Mouse (Mus musculus): ENCODE measurements around the gene Ncdn. TPM values are rescaled to one million over a fixed set of nuclear protein-coding genes. Genes with fewer than 3 reads are reported as not detected.
A peak's percentile ranks its signal among the peaks of the same experiment; 100 is the strongest.

Ncdn gene
- total and polyA plus RNA-seq, 3 experiments = 10.3 to 89.1 (median 16.9) TPM

GRCm38 (mm10) chr4:126754736-126755374 lies 1.6 kb upstream of the Ncdn start:
- Histone ChIP-seq H3K4me1 (ENCODE audit: insufficient read depth, low read depth, low read length) (peaks cover 53% of the 10 kb centered on the region), H3K36me3 (replicated peaks) (peaks cover 54% of the 10 kb centered on the region), H3K9me3 (replicated peaks) (no peaks in the 10 kb centered on the region), H3K4me3 (ENCODE audit: low read depth, low read length) (no peak overlapping the region; the same call in 1 of the 2 replicates), H3K27me3 (ENCODE audit: insufficient read depth, low read length) (no peaks in the 10 kb centered on the region)
- ATAC-seq (ENCODE audit: extremely low read depth, insufficient number of reproducible peaks, low FRiP score, poor library complexity, severe bottlenecking) (no peak), DNase-seq (ENCODE audit: low spot score) (no peak)
- no peak for TF ChIP-seq TAL1 (conservative IDR thresholded peaks at IDR 0.05; ENCODE audit: low read depth, low read length)
- no peak for TF ChIP-seq GATA1 (IDR thresholded peaks at IDR 0.05; ENCODE audit: borderline replicate concordance, low read length)
- no peak for TF ChIP-seq POLR2AphosphoS5 (IDR thresholded peaks at IDR 0.05; ENCODE audit: insufficient replicate concordance, low read depth, low read length)
- TF ChIP-seq CTCF (IDR thresholded peaks at IDR 0.05; ENCODE audit: low read depth, low read length) = no peak
- TF ChIP-seq GATA2 (IDR thresholded peaks at IDR 0.05; ENCODE audit: borderline replicate concordance, low read depth, low read length) = no peak

GRCm38 (mm10) chr4:126754231-126754611 lies 983 bp upstream of the Ncdn start:
- DNase-seq (ENCODE audit: low spot score) (no peak), ATAC-seq (ENCODE audit: extremely low read depth, insufficient number of reproducible peaks, low FRiP score, poor library complexity, severe bottlenecking) (no peak)
- TF ChIP-seq POLR2AphosphoS5 (IDR thresholded peaks at IDR 0.05; ENCODE audit: insufficient replicate concordance, low read depth, low read length) (no peak), TAL1 (conservative IDR thresholded peaks at IDR 0.05; ENCODE audit: low read depth, low read length) (no peak), GATA1 (IDR thresholded peaks at IDR 0.05; ENCODE audit: borderline replicate concordance, low read length) (no peak), GATA2 (IDR thresholded peaks at IDR 0.05; ENCODE audit: borderline replicate concordance, low read depth, low read length) (no peak), CTCF (IDR thresholded peaks at IDR 0.05; ENCODE audit: low read depth, low read length) (no peak)

GRCm38 (mm10) chr4:126752608-126753141 lies 563 bp downstream of the Ncdn start:
- no peaks in the 10 kb centered on the region for H3K27me3 ChIP-seq (ENCODE audit: insufficient read depth, low read length)
- TF ChIP-seq TAL1 (conservative IDR thresholded peaks at IDR 0.05; ENCODE audit: low read depth, low read length) (no peak), CTCF (IDR thresholded peaks at IDR 0.05; ENCODE audit: low read depth, low read length) (no peak), GATA1 (IDR thresholded peaks at IDR 0.05; ENCODE audit: borderline replicate concordance, low read length) (no peak), GATA2 (IDR thresholded peaks at IDR 0.05; ENCODE audit: borderline replicate concordance, low read depth, low read length) (no peak), POLR2AphosphoS5 (IDR thresholded peaks at IDR 0.05; ENCODE audit: insufficient replicate concordance, low read depth, low read length) (no peak)
- ATAC-seq (ENCODE audit: extremely low read depth, insufficient number of reproducible peaks, low FRiP score, poor library complexity, severe bottlenecking) (no peak), DNase-seq (ENCODE audit: low spot score) (no peak)
- peaks cover 69% of the 10 kb centered on the region for H3K4me1 ChIP-seq (ENCODE audit: insufficient read depth, low read depth, low read length)
- no peaks in the 10 kb centered on the region for H3K9me3 ChIP-seq (replicated peaks)
- peaks cover 58% of the 10 kb centered on the region for H3K36me3 ChIP-seq (replicated peaks)
- H3K4me3 ChIP-seq (ENCODE audit: low read depth, low read length) = peak overlapping the region; percentile 93

More at GRCm38 (mm10) chr4:126754231-126754611, 983 bp upstream of the Ncdn start:
- peaks cover 55% of the 10 kb centered on the region for H3K36me3 ChIP-seq (replicated peaks)
- no peaks in the 10 kb centered on the region for H3K9me3 ChIP-seq (replicated peaks)
- H3K4me1 ChIP-seq (ENCODE audit: insufficient read depth, low read depth, low read length) = peaks cover 53% of the 10 kb centered on the region
- peak overlapping the region; percentile 93 for H3K4me3 ChIP-seq (ENCODE audit: low read depth, low read length)
- H3K27me3 ChIP-seq (ENCODE audit: insufficient read depth, low read length) = no peaks in the 10 kb centered on the region

- peaks cover 73% of the 10 kb centered on the region for H3K4me1 ChIP-seq (ENCODE audit: insufficient read depth, low read depth, low read length)
- peak overlapping the region; percentile 93 for H3K4me3 ChIP-seq (ENCODE audit: low read depth, low read length)
- H3K9me3 ChIP-seq (replicated peaks) = no peaks in the 10 kb centered on the region
- no peak for ATAC-seq (ENCODE audit: extremely low read depth, insufficient number of reproducible peaks, low FRiP score, poor library complexity, severe bottlenecking)
- no peak for TF ChIP-seq GATA1 (IDR thresholded peaks at IDR 0.05; ENCODE audit: borderline replicate concordance, low read length)
- TF ChIP-seq TAL1 (conservative IDR thresholded peaks at IDR 0.05; ENCODE audit: low read depth, low read length) = no peak
- no peak for TF ChIP-seq POLR2AphosphoS5 (IDR thresholded peaks at IDR 0.05; ENCODE audit: insufficient replicate concordance, low read depth, low read length)
- no peak for TF ChIP-seq CTCF (IDR thresholded peaks at IDR 0.05; ENCODE audit: low read depth, low read length)
- no peak for TF ChIP-seq GATA2 (IDR thresholded peaks at IDR 0.05; ENCODE audit: borderline replicate concordance, low read depth, low read length)
- no peaks in the 10 kb centered on the region for H3K27me3 ChIP-seq (ENCODE audit: insufficient read depth, low read length)
- peaks cover 59% of the 10 kb centered on the region for H3K36me3 ChIP-seq (replicated peaks)
- DNase-seq (ENCODE audit: low spot score) = no peak
Observed at GRCm38 (mm10) chr4:126752024-126752607, 1.1 kb downstream of the Ncdn start.

GRCm38 (mm10) chr4:126751556-126752023 lies 1.6 kb downstream of the Ncdn start:
- ATAC-seq (ENCODE audit: extremely low read depth, insufficient number of reproducible peaks, low FRiP score, poor library complexity, severe bottlenecking) (no peak), DNase-seq (ENCODE audit: low spot score) (no peak)
- Histone ChIP-seq H3K4me3 (ENCODE audit: low read depth, low read length) (peak overlapping the region; percentile 47; the same call in 1 of the 2 replicates), H3K4me1 (ENCODE audit: insufficient read depth, low read depth, low read length) (peaks cover 78% of the 10 kb centered on the region), H3K27me3 (ENCODE audit: insufficient read depth, low read length) (no peaks in the 10 kb centered on the region), H3K36me3 (replicated peaks) (peaks cover 60% of the 10 kb centered on the region), H3K9me3 (replicated peaks) (no peaks in the 10 kb centered on the region)
- TF ChIP-seq GATA1 (IDR thresholded peaks at IDR 0.05; ENCODE audit: borderline replicate concordance, low read length) (no peak), TAL1 (conservative IDR thresholded peaks at IDR 0.05; ENCODE audit: low read depth, low read length) (no peak), GATA2 (IDR thresholded peaks at IDR 0.05; ENCODE audit: borderline replicate concordance, low read depth, low read length) (no peak), CTCF (IDR thresholded peaks at IDR 0.05; ENCODE audit: low read depth, low read length) (no peak), POLR2AphosphoS5 (IDR thresholded peaks at IDR 0.05; ENCODE audit: insufficient replicate concordance, low read depth, low read length) (no peak)
